ENCODE assay signal across 8 mouse cellular contexts in genomic region chr3:90586906-90587305, GRCm38 (mm10). TPM values are rescaled to one million over a fixed set of nuclear protein-coding genes. Genes with fewer than 3 reads are reported as not detected.
DNase-seq lines count a peak whose midpoint lies in the region; ATAC-seq and TF ChIP-seq lines count a peak whose summit lies in the region.

No protein-coding gene starts in this region.

- H3K4me1 ChIP-seq in kidney, postnatal 0 days (replicated peaks; ENCODE audit: insufficient read depth, low read length): no peaks in the 10 kb centered on the region

- no peaks in the 10 kb centered on the region for H3K79me2 ChIP-seq in C2C12 (ENCODE audit: control insufficient read depth, insufficient read depth)

- H3K79me3 ChIP-seq in C2C12 (ENCODE audit: low read depth): no peaks in the 10 kb centered on the region

- TF ChIP-seq CTCF in C2C12 (IDR thresholded peaks at IDR 0.05; ENCODE audit: control insufficient read depth, insufficient read depth, insufficient read length): no peak
- TF ChIP-seq CTCF in kidney, postnatal 0 days (IDR thresholded peaks at IDR 0.05; ENCODE audit: low read depth): no peak

- H3K9me3 ChIP-seq in kidney, postnatal 0 days (replicated peaks; ENCODE audit: low read length): no peaks in the 10 kb centered on the region

- intact Hi-C loops in gastrocnemius, postnatal 36 days (cut with DNase I): loop anchor here (2.0 kb wide), 1 partner anchor 28 kb away; no protein-coding TSS in a partner anchor
- intact Hi-C loops in left cerebral cortex, postnatal 25 days (cut with DNase I): loop anchor here (5.0 kb wide), 2 partner anchors 75 to 120 kb away; partner anchors contain the start of genes S100a1 and S100a13

- WGBS in kidney, postnatal 0 days: 57% methylated on average over 10 of the region's 10 CpGs

- peak; percentile 51; the same call in 1 of the 2 replicates for ATAC-seq in kidney, postnatal 0 days (replicated peaks; ENCODE audit: low FRiP score, low read depth)
- peak; percentile 43; the same call in 1 of the 2 replicates for ATAC-seq in megakaryocyte-erythroid progenitor cell, adult 5-6 weeks (replicated peaks; ENCODE audit: low FRiP score, low TSS enrichment, poor library complexity, severe bottlenecking)

- H3K27ac ChIP-seq in kidney, postnatal 0 days: peak overlapping the region; percentile 71

- H3K4me3 ChIP-seq in C2C12 (ENCODE audit: insufficient read depth, poor library complexity, severe bottlenecking): no peak overlapping the region
- no peak overlapping the region for H3K4me3 ChIP-seq in kidney, postnatal 0 days (replicated peaks; ENCODE audit: low read depth, low read length)

- H3K9ac ChIP-seq in kidney, postnatal 0 days (ENCODE audit: low read depth, low read length): no peak overlapping the region

- DNase-seq in ZHBTc4 (ENCODE audit: low read depth, low spot score): peak; percentile 73
- peak; percentile 77 to 78 for DNase-seq in gastrocnemius, postnatal 36 days
- DNase-seq in kidney, postnatal 0 days (ENCODE audit: low spot score): peak; percentile 19
- DNase-seq in thymus, postnatal 25 days: peak; percentile 87
- no peak for DNase-seq in layer of hippocampus, postnatal 10 days (ENCODE audit: low spot score in 2 of 2)
- DNase-seq in left cerebral cortex, postnatal 25 days (ENCODE audit: low spot score in 2 of 2): no peak

- no peak overlapping the region for H3K4me2 ChIP-seq in kidney, postnatal 0 days (ENCODE audit: low read length)

- H3K27me3 ChIP-seq in C2C12 (ENCODE audit: control insufficient read depth, insufficient read depth, insufficient read length): no peaks in the 10 kb centered on the region
- no peaks in the 10 kb centered on the region for H3K27me3 ChIP-seq in kidney, postnatal 0 days (ENCODE audit: insufficient read depth, low read length)

- H3K36me3 ChIP-seq in C2C12 (ENCODE audit: control insufficient read depth, insufficient read depth): no peaks in the 10 kb centered on the region
- no peaks in the 10 kb centered on the region for H3K36me3 ChIP-seq in kidney, postnatal 0 days (ENCODE audit: insufficient read depth, low read length)

- peak overlapping the region; percentile 48 for H3ac ChIP-seq in C2C12 (ENCODE audit: control insufficient read depth, insufficient read length, low read depth)

TF ChIP-seq in C2C12, 6 proteins besides CTCF, POLR2A, EP300 and RAD21:
- TF ChIP-seq MYOD1 (IDR thresholded peaks at IDR 0.05; ENCODE audit: control insufficient read depth, insufficient read length, low read depth) (peak; percentile 79), FOSL1 (IDR thresholded peaks at IDR 0.05; ENCODE audit: insufficient read depth, low read length, poor library complexity, severe bottlenecking) (peak; percentile 93), CEBPB (IDR thresholded peaks at IDR 0.05; ENCODE audit: low read depth) (no peak), MYOG (IDR thresholded peaks at IDR 0.05; ENCODE audit: control insufficient read depth, extremely low read depth, insufficient read length) (no peak), MAX (IDR thresholded peaks at IDR 0.05) (peak; percentile 47), USF1 (IDR thresholded peaks at IDR 0.05; ENCODE audit: low read depth) (no peak)
TF ChIP-seq in C2C12: peak in this region for 3.

RNA-seq across cellular contexts. Expression of gene S100a2, which starts 3.1 kb away (rescaled TPM):
- polyA plus RNA-seq in C2C12 (2012; fragmentation: generic; extraction: Trizol): not detected
- total RNA-seq in gastrocnemius, postnatal 36 days (2021): not detected
- not detected in 2 replicates for polyA plus RNA-seq in kidney, postnatal 0 days (2015; fragmentation: Nextera tagmentation; extraction: Ambion mirVana)
- total RNA-seq in megakaryocyte-erythroid progenitor cell, adult 5-6 weeks (2014; fragmentation: Nextera tagmentation): not detected in 2 replicates
- total RNA-seq in megakaryocyte-erythroid progenitor cell, adult 5-6 weeks (2017): not detected in 2 replicates
- total RNA-seq in layer of hippocampus, postnatal 10 days (2021): not detected
- not detected for total RNA-seq in left cerebral cortex, postnatal 25 days (2021)

RNA-seq across cellular contexts. Expression of gene Gm42674, which starts 14.8 kb away (rescaled TPM):
- 1.5 TPM for polyA plus RNA-seq in C2C12 (2012; fragmentation: generic; extraction: Trizol)
- total RNA-seq in gastrocnemius, postnatal 36 days (2021): not detected
- polyA plus RNA-seq in kidney, postnatal 0 days (2015; fragmentation: Nextera tagmentation; extraction: Ambion mirVana): not detected in 2 replicates
- not detected in 2 replicates for total RNA-seq in megakaryocyte-erythroid progenitor cell, adult 5-6 weeks (2014; fragmentation: Nextera tagmentation)
- total RNA-seq in megakaryocyte-erythroid progenitor cell, adult 5-6 weeks (2017): not detected in 2 replicates
- not detected for total RNA-seq in layer of hippocampus, postnatal 10 days (2021)
- total RNA-seq in left cerebral cortex, postnatal 25 days (2021): not detected

RNA-seq across cellular contexts. Expression of gene S100a4, which starts 16.7 kb away (rescaled TPM):
- polyA plus RNA-seq in C2C12 (2012; fragmentation: generic; extraction: Trizol): 11,980 TPM
- 10 to 100 TPM; 16.4 to 16.5 TPM for total RNA-seq in gastrocnemius, postnatal 36 days (2021)
- polyA plus RNA-seq in kidney, postnatal 0 days (2015; fragmentation: Nextera tagmentation; extraction: Ambion mirVana): 11.5 and 18.3 TPM in 2 replicates
- total RNA-seq in megakaryocyte-erythroid progenitor cell, adult 5-6 weeks (2014; fragmentation: Nextera tagmentation): 3.8 TPM in 1 of 2 replicates, not detected in the other
- 6.7 and 23.6 TPM in 2 replicates for total RNA-seq in megakaryocyte-erythroid progenitor cell, adult 5-6 weeks (2017)
- 10 to 100 TPM; 12.7 to 14.4 TPM for total RNA-seq in layer of hippocampus, postnatal 10 days (2021)
- total RNA-seq in left cerebral cortex, postnatal 25 days (2021): 1 to 10 TPM; 3.6 to 7.5 TPM

RNA-seq across cellular contexts. Expression of gene S100a5, which starts 21.4 kb away (rescaled TPM):
- polyA plus RNA-seq in C2C12 (2012; fragmentation: generic; extraction: Trizol): 0.43 TPM
- under 1 TPM in 1 of 2 experiments, not detected in 1; 0.72 TPM for total RNA-seq in gastrocnemius, postnatal 36 days (2021)
- 0.77 and 1.4 TPM in 2 replicates for polyA plus RNA-seq in kidney, postnatal 0 days (2015; fragmentation: Nextera tagmentation; extraction: Ambion mirVana)
- not detected in 2 replicates for total RNA-seq in megakaryocyte-erythroid progenitor cell, adult 5-6 weeks (2014; fragmentation: Nextera tagmentation)
- total RNA-seq in megakaryocyte-erythroid progenitor cell, adult 5-6 weeks (2017): not detected in 2 replicates
- total RNA-seq in layer of hippocampus, postnatal 10 days (2021): not detected
- total RNA-seq in left cerebral cortex, postnatal 25 days (2021): not detected

RNA-seq across cellular contexts. Expression of gene S100a6, which starts 25.8 kb away (rescaled TPM):
- polyA plus RNA-seq in C2C12 (2012; fragmentation: generic; extraction: Trizol): 4,076 TPM
- 10 to 100 TPM; 61.9 to 77.2 TPM for total RNA-seq in gastrocnemius, postnatal 36 days (2021)
- 395 and 525 TPM in 2 replicates for polyA plus RNA-seq in kidney, postnatal 0 days (2015; fragmentation: Nextera tagmentation; extraction: Ambion mirVana)
- 2.0 and 21.9 TPM in 2 replicates for total RNA-seq in megakaryocyte-erythroid progenitor cell, adult 5-6 weeks (2014; fragmentation: Nextera tagmentation)
- 0.94 TPM in 1 of 2 replicates, not detected in the other for total RNA-seq in megakaryocyte-erythroid progenitor cell, adult 5-6 weeks (2017)
- 10 to 100 TPM; 30.9 to 35.7 TPM for total RNA-seq in layer of hippocampus, postnatal 10 days (2021)
- total RNA-seq in left cerebral cortex, postnatal 25 days (2021): 10 to 100 TPM; 24.6 to 31.1 TPM

Comparison
In these comparisons a context has a peak if more than half of its experiments do, and no peak if none do; other contexts are left out.
1. DNase-seq: peak in ZHBTc4 (single experiment), gastrocnemius, postnatal 36 days (2 of 2), kidney, postnatal 0 days (single experiment) and thymus, postnatal 25 days (single experiment); none in layer of hippocampus, postnatal 10 days (0 of 2) and left cerebral cortex, postnatal 25 days (0 of 2).